Mouse (Mus musculus) liver, adult 2 months (tissue): Measurements from ENCODE around the gene Hist1h2bn. TPM values are rescaled to one million over a fixed set of nuclear protein-coding genes. Genes with fewer than 3 reads are reported as not detected.
"Not testable (repeated sequence)": the region's sequence is repeated elsewhere in the genome, so short reads cannot be mapped to it uniquely, and the experiment has no call there.

Experiments used
- DNase-seq: peaks from one replicate; pipeline ENCODE4 v3.0.0-alpha.2; 2011; ENCODE audit warnings: low read depth, low spot score; ENCODE audit errors: extremely low read depth
- H3K27ac ChIP-seq: fragments of 200-500 bp; replicated peaks from 2 replicates; pipeline ENCODE4 v1.5.1; 2012; ENCODE audit warnings: low read depth, mild to moderate bottlenecking, control low read depth, inconsistent platforms, low read length; ENCODE audit not compliant: insufficient read depth
- H3K27me3 ChIP-seq: fragments of 200-500 bp; 2 replicates; pipeline ENCODE4 v1.6.1; 2012; ENCODE audit warnings: mild to moderate bottlenecking, moderate library complexity, low read length, inconsistent platforms; ENCODE audit not compliant: control insufficient read depth, insufficient read depth
- H3K36me3 ChIP-seq: fragments of 200-500 bp; 2 replicates; pipeline ENCODE4 v1.6.1; 2012; ENCODE audit warnings: low read length, inconsistent platforms; ENCODE audit not compliant: control insufficient read depth, insufficient read depth
- H3K4me1 ChIP-seq: fragments of 200-500 bp; 2 replicates; pipeline ENCODE4 v1.6.1; 2011; ENCODE audit warnings: low read length; ENCODE audit not compliant: control insufficient read depth, insufficient read depth
- H3K4me3 ChIP-seq: fragments of 200-500 bp; 2 replicates; pipeline ENCODE4 v1.5.1; 2011; ENCODE audit warnings: low read depth, mild to moderate bottlenecking, control low read depth, low read length, moderate library complexity; ENCODE audit not compliant: insufficient read depth
- H3K79me2 ChIP-seq: fragments of 200-500 bp; 2 replicates; pipeline ENCODE4 v1.6.1; 2012; ENCODE audit warnings: inconsistent platforms, mild to moderate bottlenecking, low read length, moderate library complexity; ENCODE audit not compliant: control insufficient read depth, insufficient read depth
- H3K9ac ChIP-seq: fragments of 200-500 bp; 2 replicates; pipeline ENCODE4 v1.6.1; 2012; ENCODE audit warnings: low read depth, mild to moderate bottlenecking, control low read depth, inconsistent platforms, low read length
- CTCF ChIP-seq: fragments of 200-500 bp; IDR thresholded peaks from 2 replicates; pipeline ENCODE4 v1.5.1; 2011; ENCODE audit warnings: low read depth, low read length, control low read depth
- POLR2A ChIP-seq: fragments of 200-500 bp; IDR thresholded peaks from 2 replicates; pipeline ENCODE4 v1.6.1; 2011; ENCODE audit warnings: low read length, control low read depth; ENCODE audit not compliant: insufficient read depth; ENCODE audit errors: extremely low read depth
- WGBS: fragments of 180-500 bp; shearing (Covaris S2); methylation state at CpG from one replicate; pipeline ENCODE4 v1.1.7; 2018; 5-methylcytosine and 5-hydroxymethylcytosine counted together
- polyA plus RNA-seq: library from polyadenylated mRNA; depleted of rRNA; stranded (reverse); fragments of >200 nt; gene quantifications from 2 replicates; pipeline ENCODE4 v1.2.3, GENCODE M21; 2012
- total RNA-seq: library from RNA; depleted of rRNA; stranded (reverse); fragments of >200 nt; gene quantifications from 2 replicates; pipeline ENCODE4 v1.2.3, GENCODE M21; 2014

The Hist1h2bn gene
- total and polyA plus RNA-seq, 2 experiments, result 4.6 TPM; not detected in 1

GRCm38 (mm10) chr13:21714725-21715124 is 39.2 kb upstream of the Hist1h2bn start:
- Histone ChIP-seq H3K4me1 (peaks cover 11% of the 10 kb centered on the region), H3K9ac (no peak overlapping the region), H3K36me3 (no peaks in the 10 kb centered on the region), H3K4me3 (no peak overlapping the region), H3K79me2 (no peaks in the 10 kb centered on the region), H3K27me3 (no peaks in the 10 kb centered on the region), H3K27ac (no peak overlapping the region)
- peak; percentile 56 for DNase-seq
- WGBS, result 2% methylated on average over 7 of the region's 7 CpGs
- TF ChIP-seq CTCF, result peak; percentile 62
- TF ChIP-seq POLR2A, result no peak

GRCm38 (mm10) chr13:21715131-21715863 is 38.6 kb upstream of the Hist1h2bn start:
- WGBS, result under 1% methylated on average over 22 of the region's 22 CpGs
- DNase-seq, result no peak
- TF ChIP-seq POLR2A (no peak), CTCF (no peak)
- Histone ChIP-seq H3K36me3 (no peaks in the 10 kb centered on the region), H3K9ac (0 out of 2 replicates have a peak overlapping the region, but pooled peaks have one; percentile 12), H3K4me3 (peak overlapping the region; percentile 27), H3K79me2 (no peaks in the 10 kb centered on the region), H3K27me3 (no peaks in the 10 kb centered on the region), H3K27ac (no peak overlapping the region), H3K4me1 (peaks cover 11% of the 10 kb centered on the region)

GRCm38 (mm10) chr13:21715864-21716539 is 37.9 kb upstream of the Hist1h2bn start, which contains the start of the genes Hist1h2bl and Hist1h2ai:
TSS of gene Hist1h2bl (minus strand) at chr13:21716143.
TSS of gene Hist1h2ai (plus strand) at chr13:21716422.
- not testable (repeated sequence) for H3K79me2 ChIP-seq, H3K27me3 ChIP-seq, H3K36me3 ChIP-seq
- H3K4me3 ChIP-seq, result peak within 1 kb of the TSS; percentile 54
- H3K27ac ChIP-seq, result 0 out of 2 replicates have a peak within 1 kb of the TSS, but pooled peaks have one; percentile 30
- H3K4me1 ChIP-seq, result peaks cover 12% of the 10 kb centered on the region
- TF ChIP-seq POLR2A, result peak; percentile 40; the same call in 1 of the 2 replicates
- 2% methylated on average over 36 of the region's 50 CpGs for WGBS
- DNase-seq, result peak; percentile 75
- 0 out of 2 replicates have a peak within 1 kb of the TSS, but pooled peaks have one; percentile 12 for H3K9ac ChIP-seq

GRCm38 (mm10) chr13:21716540-21717391 is 37.2 kb upstream of the Hist1h2bn start:
- peak; percentile 10 for DNase-seq
- WGBS, result under 1% methylated on average over 15 of the region's 38 CpGs
- Histone ChIP-seq H3K27ac (0 out of 2 replicates have a peak overlapping the region, but pooled peaks have one; percentile 30), H3K4me1 (peaks cover 16% of the 10 kb centered on the region), H3K4me3 (peak overlapping the region; percentile 54)
- not testable (repeated sequence) for H3K36me3 ChIP-seq, H3K79me2 ChIP-seq, H3K27me3 ChIP-seq, H3K9ac ChIP-seq
- 0 out of 2 replicates have a peak, but pooled peaks have one; percentile 1 for TF ChIP-seq POLR2A

- not testable (repeated sequence) for H3K79me2 ChIP-seq, H3K27me3 ChIP-seq, H3K9ac ChIP-seq, H3K36me3 ChIP-seq
- peak within 1 kb of the TSS; percentile 46 for H3K4me3 ChIP-seq
- 0 out of 2 replicates have a peak within 1 kb of the TSS, but pooled peaks have one; percentile 30 for H3K27ac ChIP-seq
- TF ChIP-seq POLR2A, result 0 out of 2 replicates have a peak, but pooled peaks have one; percentile 17
- 7% methylated on average over 32 of the region's 56 CpGs for whole genome bisulfite sequencing
- peaks cover 20% of the 10 kb centered on the region for H3K4me1 ChIP-seq
- peak; percentile 68 for DNase-seq
Measured at GRCm38 (mm10) chr13:21717397-21718357, 36.2 kb upstream of the Hist1h2bn start, which contains the start of gene Hist1h3h. TSS of gene Hist1h3h (plus strand) at chr13:21717659.
